Mouse (Mus musculus) forebrain, postnatal 0 days (tissue): ENCODE results near the gene H2-Q6. TPM values are rescaled to one million over a fixed set of nuclear protein-coding genes. Genes with fewer than 3 reads are reported as not detected.
"Not testable (repeated sequence)": the region's sequence is repeated elsewhere in the genome, so short reads cannot be mapped to it uniquely, and the experiment has no call there.

Source experiments
- ATAC-seq: fragments of 200-750 bp; cut with Nextera tagmentation; 2 replicates; pipeline ENCODE4 v1.8.0; 2017; ENCODE audit warnings: mild to moderate bottlenecking, moderate library complexity
- DNase-seq: peaks from one replicate; pipeline ENCODE4 v3.0.0-alpha.2; 2015
- H3K27ac ChIP-seq: fragments of 300-500 bp; sonication (generic); 2 replicates; pipeline ENCODE4 v1.5.1; 2014; ENCODE audit warnings: low read depth, mild to moderate bottlenecking, antibody characterized with exemption, low read length, moderate library complexity, mixed read lengths
- H3K27me3 ChIP-seq: fragments of 300-500 bp; sonication (generic); 2 replicates; pipeline ENCODE4 v1.6.1; 2014; ENCODE audit warnings: mild to moderate bottlenecking, low read length, mixed read lengths; ENCODE audit not compliant: insufficient read depth
- H3K36me3 ChIP-seq: fragments of 300-500 bp; sonication (generic); 2 replicates; pipeline ENCODE4 v1.6.1; 2014; ENCODE audit warnings: mild to moderate bottlenecking, moderate library complexity; ENCODE audit not compliant: insufficient read depth
- H3K4me1 ChIP-seq: fragments of 300-500 bp; sonication (generic); 2 replicates; pipeline ENCODE4 v1.6.1; 2014; ENCODE audit warnings: antibody characterized with exemption; ENCODE audit not compliant: insufficient read depth
- H3K4me2 ChIP-seq: fragments of 300-500 bp; sonication (generic); 2 replicates; pipeline ENCODE4 v1.6.1; 2014; ENCODE audit warnings: low read depth, mild to moderate bottlenecking, moderate library complexity
- H3K4me3 ChIP-seq: fragments of 300-500 bp; sonication (generic); 2 replicates; pipeline ENCODE4 v1.5.1; 2014; ENCODE audit warnings: low read depth, low read length, mixed read lengths
- H3K9ac ChIP-seq: fragments of 300-500 bp; sonication (generic); 2 replicates; pipeline ENCODE4 v1.6.1; 2014; ENCODE audit warnings: mild to moderate bottlenecking
- H3K9me3 ChIP-seq: fragments of 300-500 bp; sonication (generic); 2 replicates; pipeline ENCODE4 v1.6.1; 2016; ENCODE audit warnings: low read length
- CTCF ChIP-seq: sonication (generic); IDR thresholded peaks from 2 replicates; pipeline ENCODE4 v1.5.1; 2016; ENCODE audit warnings: antibody characterized with exemption, control low read depth, low read depth
- WGBS: fragments of 180-500 bp; shearing (Covaris S2); extraction: QIAGEN DNeasy Blood & Tissue Kit; methylation state at CpG from one replicate; pipeline ENCODE4 v1.1.7; 2014; 5-methylcytosine and 5-hydroxymethylcytosine counted together
- polyA plus RNA-seq: library from polyadenylated mRNA; unstranded; fragments of >200 nt; fragmentation: Nextera tagmentation; extraction: Ambion mirVana; gene quantifications from 2 replicates; pipeline ENCODE4 v1.2.1, GENCODE M21; 2015
- total RNA-seq: library from RNA; depleted of rRNA; stranded (reverse); fragments of >200 nt; gene quantifications from 2 replicates; pipeline ENCODE4 v1.2.3, GENCODE M21; 2014

Gene H2-Q6
- total and polyA plus RNA-seq, 2 experiments from 2014 or later, result 0.43 to 0.80 TPM

GRCm38 (mm10) chr17:35418772-35419171, 5.9 kb upstream of the H2-Q6 start:
- ATAC-seq, result no peak
- Histone ChIP-seq H3K4me2 (no peak overlapping the region), H3K9me3 (no peaks in the 10 kb centered on the region), H3K4me1 (no peaks in the 10 kb centered on the region), H3K9ac (no peak overlapping the region), H3K27ac (no peak overlapping the region), H3K27me3 (no peaks in the 10 kb centered on the region), H3K36me3 (no peaks in the 10 kb centered on the region), H3K4me3 (no peak overlapping the region)
- WGBS, result 86% methylated on average over 7 of the region's 7 CpGs
- DNase-seq, result no peak
- no peak for TF ChIP-seq CTCF

GRCm38 (mm10) chr17:35419564-35419963, 5.1 kb upstream of the H2-Q6 start:
- not testable (repeated sequence) for H3K9me3 ChIP-seq, DNase-seq, H3K4me2 ChIP-seq, H3K36me3 ChIP-seq, H3K4me1 ChIP-seq, H3K9ac ChIP-seq, ATAC-seq, H3K27me3 ChIP-seq, H3K27ac ChIP-seq, H3K4me3 ChIP-seq
- 68% methylated on average over 4 of the region's 4 CpGs for WGBS

GRCm38 (mm10) chr17:35420206-35420810, 4.3 kb upstream of the H2-Q6 start:
- WGBS, result 15% methylated on average over 11 of the region's 11 CpGs
- not testable (repeated sequence) for H3K9me3 ChIP-seq, H3K36me3 ChIP-seq, H3K27ac ChIP-seq, H3K4me3 ChIP-seq, H3K4me2 ChIP-seq, H3K4me1 ChIP-seq, H3K9ac ChIP-seq, ATAC-seq, H3K27me3 ChIP-seq
- TF ChIP-seq CTCF, result peak; percentile 79
- peak; percentile 53 for DNase-seq

- not testable (repeated sequence) for H3K9me3 ChIP-seq, H3K36me3 ChIP-seq, H3K4me1 ChIP-seq, H3K27me3 ChIP-seq, H3K4me2 ChIP-seq, H3K4me3 ChIP-seq, DNase-seq, H3K9ac ChIP-seq, H3K27ac ChIP-seq, ATAC-seq
- 90% methylated on average over 4 of the region's 4 CpGs for WGBS
These were observed 3.3 kb upstream of the H2-Q6 start for GRCm38 (mm10) chr17:35421331-35421730.

GRCm38 (mm10) chr17:35422360-35422759, 2.3 kb upstream of the H2-Q6 start:
- ATAC-seq, H3K9ac ChIP-seq, H3K27ac ChIP-seq, H3K27me3 ChIP-seq, H3K9me3 ChIP-seq, H3K4me3 ChIP-seq, DNase-seq, H3K4me1 ChIP-seq, H3K36me3 ChIP-seq, H3K4me2 ChIP-seq: not testable (repeated sequence)
- WGBS, result 87% methylated on average over 5 of the region's 5 CpGs

GRCm38 (mm10) chr17:35423131-35423810, 1.4 kb upstream of the H2-Q6 start:
- not testable (repeated sequence) for H3K9me3 ChIP-seq, H3K4me1 ChIP-seq, H3K27me3 ChIP-seq, H3K4me3 ChIP-seq, H3K36me3 ChIP-seq, DNase-seq, H3K27ac ChIP-seq, H3K4me2 ChIP-seq, H3K9ac ChIP-seq, ATAC-seq
- 80% methylated on average over 3 of the region's 3 CpGs for WGBS

- not testable (repeated sequence) for H3K27me3 ChIP-seq, H3K36me3 ChIP-seq, H3K4me3 ChIP-seq, H3K9me3 ChIP-seq, H3K27ac ChIP-seq, H3K9ac ChIP-seq, DNase-seq, H3K4me2 ChIP-seq, H3K4me1 ChIP-seq, ATAC-seq
- 84% methylated on average over 3 of the region's 3 CpGs for WGBS
These were observed 544 bp upstream of the H2-Q6 start for GRCm38 (mm10) chr17:35424106-35424505.

- DNase-seq, H3K27me3 ChIP-seq, H3K4me1 ChIP-seq, ATAC-seq, H3K27ac ChIP-seq, H3K9me3 ChIP-seq, H3K9ac ChIP-seq, H3K36me3 ChIP-seq: not testable (repeated sequence)
- 19% methylated on average over 28 of the region's 28 CpGs for WGBS
- Histone ChIP-seq H3K4me2 (peak overlapping the region; percentile 57), H3K4me3 (peak overlapping the region; percentile 27)
These were observed 824 bp downstream of the H2-Q6 start for GRCm38 (mm10) chr17:35425474-35425873.

GRCm38 (mm10) chr17:35428883-35429282, 4.2 kb downstream of the H2-Q6 start:
- not testable (repeated sequence) for H3K4me3 ChIP-seq

GRCm38 (mm10) chr17:35430671-35431070, 6.0 kb downstream of the H2-Q6 start:
- ATAC-seq, H3K27ac ChIP-seq, H3K27me3 ChIP-seq, H3K9me3 ChIP-seq, H3K36me3 ChIP-seq, H3K9ac ChIP-seq, H3K4me2 ChIP-seq, DNase-seq, H3K4me1 ChIP-seq, H3K4me3 ChIP-seq: not testable (repeated sequence)
- WGBS, result 87% methylated on average over 6 of the region's 6 CpGs

More at GRCm38 (mm10) chr17:35428883-35429282, 4.2 kb downstream of the H2-Q6 start:
- not testable (repeated sequence) for H3K9ac ChIP-seq, H3K4me1 ChIP-seq, H3K36me3 ChIP-seq, H3K9me3 ChIP-seq, DNase-seq, ATAC-seq, H3K27ac ChIP-seq, H3K27me3 ChIP-seq, H3K4me2 ChIP-seq
- 91% methylated on average over 6 of the region's 6 CpGs for WGBS
